Mouse (Mus musculus): Measurements from ENCODE around the gene Dag1. TPM values are rescaled to one million over a fixed set of nuclear protein-coding genes. Genes with fewer than 3 reads are reported as not detected.

The Dag1 gene
- polyA plus RNA-seq, 1 experiment from 2014 or later: 79.9 TPM

- H3K4me1 ChIP-seq (ENCODE audit: control insufficient read depth, insufficient read depth, low read length): no peaks in the 10 kb centered on the region
- no peak overlapping the region for H3K9ac ChIP-seq (replicated peaks; ENCODE audit: low read depth, low read length)
- no peak overlapping the region for H3K4me2 ChIP-seq (replicated peaks; ENCODE audit: low read depth, low read length)
- H3K36me3 ChIP-seq (ENCODE audit: control insufficient read depth, insufficient read depth, low read length): peaks cover 23% of the 10 kb centered on the region; the same call in 1 of the 2 replicates
- H3K9me3 ChIP-seq (ENCODE audit: control insufficient read depth, low read depth, low read length): no peaks in the 10 kb centered on the region
- ATAC-seq (ENCODE audit: insufficient number of reproducible peaks, insufficient read depth, low FRiP score, low read depth): no peak
- WGBS: 75% methylated on average over 2 of the region's 2 CpGs
- H3K27me3 ChIP-seq (ENCODE audit: control insufficient read depth, insufficient read depth, low read length): no peaks in the 10 kb centered on the region
- no peak overlapping the region for H3K4me3 ChIP-seq (ENCODE audit: low read depth, low read length)
- H3K27ac ChIP-seq (ENCODE audit: low read length): no peak overlapping the region; the same call in 1 of the 2 replicates
Observed at GRCm38 (mm10) chr9:108212426-108212825, 51.3 kb downstream of the Dag1 start.

DNA sequence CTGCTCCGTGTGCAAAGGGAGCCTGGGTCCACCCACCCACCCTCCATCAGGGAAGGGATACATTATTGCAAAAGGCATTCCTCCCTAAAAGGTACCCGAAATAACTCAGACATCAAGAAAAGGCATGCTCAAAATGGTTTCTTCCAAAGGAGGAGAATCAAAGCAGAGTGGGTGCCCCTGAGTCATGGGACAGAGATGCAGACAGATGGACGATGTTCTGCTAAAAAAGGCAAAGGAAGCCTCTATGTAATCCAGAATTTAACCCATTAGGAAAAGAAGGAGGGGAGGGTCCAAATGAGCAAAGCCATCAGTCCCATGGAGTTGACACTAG is 58.2 kb downstream of the Dag1 start:
- Histone ChIP-seq H3K9me3 (ENCODE audit: control insufficient read depth, low read depth, low read length) (no peaks in the 10 kb centered on the region), H3K4me2 (replicated peaks; ENCODE audit: low read depth, low read length) (no peak overlapping the region), H3K27me3 (ENCODE audit: control insufficient read depth, insufficient read depth, low read length) (no peaks in the 10 kb centered on the region), H3K4me3 (ENCODE audit: low read depth, low read length) (no peak overlapping the region), H3K36me3 (ENCODE audit: control insufficient read depth, insufficient read depth, low read length) (peaks cover 24% of the 10 kb centered on the region), H3K9ac (replicated peaks; ENCODE audit: low read depth, low read length) (no peak overlapping the region), H3K4me1 (ENCODE audit: control insufficient read depth, insufficient read depth, low read length) (no peaks in the 10 kb centered on the region), H3K27ac (ENCODE audit: low read length) (no peak overlapping the region)
- WGBS: 86% methylated on average over 3 of the region's 3 CpGs
- ATAC-seq (ENCODE audit: insufficient number of reproducible peaks, insufficient read depth, low FRiP score, low read depth): no peak

DNA sequence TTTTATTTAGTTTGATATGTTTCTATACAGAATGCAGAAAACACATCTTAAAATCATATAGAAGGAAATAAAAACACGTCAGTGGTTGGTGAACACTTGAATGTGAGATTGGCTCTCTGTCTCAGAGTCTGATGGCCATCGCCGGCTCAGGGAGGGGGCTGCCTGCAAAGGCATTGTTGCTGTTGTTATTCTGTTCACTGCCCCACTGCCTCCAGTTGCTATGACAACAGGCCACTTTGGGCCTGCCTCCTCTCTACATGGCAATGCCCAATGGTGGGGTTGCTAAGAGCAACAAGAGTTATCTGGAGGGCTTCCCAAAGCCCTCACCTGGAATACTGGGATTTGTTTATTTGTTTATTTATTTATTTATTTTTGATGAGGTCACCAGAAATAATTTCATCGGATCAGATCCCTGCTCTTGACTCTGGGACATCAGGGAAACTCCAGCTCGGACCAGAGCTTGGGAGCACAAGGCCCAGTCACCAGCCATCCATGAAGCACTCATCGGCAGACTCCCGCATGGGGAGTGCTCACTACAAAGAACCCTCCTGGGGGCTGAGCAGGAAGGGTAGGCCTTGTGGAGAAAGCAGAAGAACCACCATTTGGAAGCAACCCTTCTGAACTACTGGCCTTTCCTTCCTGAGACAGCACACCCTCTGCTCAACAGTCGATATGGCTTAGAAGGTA is 58.7 kb downstream of the Dag1 start:
- Histone ChIP-seq H3K9me3 (ENCODE audit: control insufficient read depth, low read depth, low read length) (no peaks in the 10 kb centered on the region), H3K36me3 (ENCODE audit: control insufficient read depth, insufficient read depth, low read length) (peaks cover 24% of the 10 kb centered on the region), H3K27me3 (ENCODE audit: control insufficient read depth, insufficient read depth, low read length) (no peaks in the 10 kb centered on the region), H3K4me2 (replicated peaks; ENCODE audit: low read depth, low read length) (no peak overlapping the region), H3K4me3 (ENCODE audit: low read depth, low read length) (no peak overlapping the region), H3K9ac (replicated peaks; ENCODE audit: low read depth, low read length) (no peak overlapping the region), H3K4me1 (ENCODE audit: control insufficient read depth, insufficient read depth, low read length) (no peaks in the 10 kb centered on the region), H3K27ac (ENCODE audit: low read length) (no peak overlapping the region)
- 80% methylated on average over 8 of the region's 8 CpGs for WGBS
- ATAC-seq (ENCODE audit: insufficient number of reproducible peaks, insufficient read depth, low FRiP score, low read depth): no peak

DNA sequence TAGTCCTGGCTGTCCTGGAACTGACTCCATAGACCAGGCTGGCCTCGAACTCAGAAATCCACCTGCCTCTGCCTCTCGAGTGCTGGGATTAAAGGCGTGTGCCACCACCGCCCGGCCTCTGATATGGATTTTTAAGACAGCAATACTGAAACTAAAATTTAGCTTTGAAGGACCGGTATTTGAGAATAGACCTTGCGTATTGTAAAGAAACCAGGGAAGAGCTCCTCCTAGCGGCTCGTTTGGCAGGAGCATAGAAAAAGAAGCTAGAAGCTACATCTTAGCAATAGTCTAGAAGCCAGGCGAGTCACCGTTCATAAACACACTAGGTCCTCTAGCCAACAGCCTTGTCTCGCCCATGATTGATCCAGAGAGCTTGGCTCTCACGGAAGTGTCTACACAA is 60.7 kb downstream of the Dag1 start:
- Histone ChIP-seq H3K9me3 (ENCODE audit: control insufficient read depth, low read depth, low read length) (no peaks in the 10 kb centered on the region), H3K36me3 (ENCODE audit: control insufficient read depth, insufficient read depth, low read length) (peaks cover 10% of the 10 kb centered on the region), H3K27ac (ENCODE audit: low read length) (no peak overlapping the region), H3K4me3 (ENCODE audit: low read depth, low read length) (no peak overlapping the region), H3K4me2 (replicated peaks; ENCODE audit: low read depth, low read length) (no peak overlapping the region), H3K27me3 (ENCODE audit: control insufficient read depth, insufficient read depth, low read length) (no peaks in the 10 kb centered on the region), H3K9ac (replicated peaks; ENCODE audit: low read depth, low read length) (no peak overlapping the region), H3K4me1 (ENCODE audit: control insufficient read depth, insufficient read depth, low read length) (no peaks in the 10 kb centered on the region)
- WGBS: 34% methylated on average over 13 of the region's 13 CpGs
- no peak for ATAC-seq (ENCODE audit: insufficient number of reproducible peaks, insufficient read depth, low FRiP score, low read depth)

- Histone ChIP-seq H3K9me3 (ENCODE audit: control insufficient read depth, low read depth, low read length) (no peaks in the 10 kb centered on the region), H3K4me1 (ENCODE audit: control insufficient read depth, insufficient read depth, low read length) (0 out of 2 replicates have a peak, but pooled peaks cover 4% of the 10 kb centered on the region), H3K4me3 (ENCODE audit: low read depth, low read length) (no peak overlapping the region), H3K27me3 (ENCODE audit: control insufficient read depth, insufficient read depth, low read length) (no peaks in the 10 kb centered on the region), H3K27ac (ENCODE audit: low read length) (no peak overlapping the region), H3K36me3 (ENCODE audit: control insufficient read depth, insufficient read depth, low read length) (peaks cover 2% of the 10 kb centered on the region), H3K4me2 (replicated peaks; ENCODE audit: low read depth, low read length) (no peak overlapping the region), H3K9ac (replicated peaks; ENCODE audit: low read depth, low read length) (no peak overlapping the region)
- ATAC-seq (ENCODE audit: insufficient number of reproducible peaks, insufficient read depth, low FRiP score, low read depth): no peak
- WGBS: 89% methylated on average over 2 of the region's 2 CpGs
Observed at GRCm38 (mm10) chr9:108202169-108202568, 61.6 kb downstream of the Dag1 start.

DNA sequence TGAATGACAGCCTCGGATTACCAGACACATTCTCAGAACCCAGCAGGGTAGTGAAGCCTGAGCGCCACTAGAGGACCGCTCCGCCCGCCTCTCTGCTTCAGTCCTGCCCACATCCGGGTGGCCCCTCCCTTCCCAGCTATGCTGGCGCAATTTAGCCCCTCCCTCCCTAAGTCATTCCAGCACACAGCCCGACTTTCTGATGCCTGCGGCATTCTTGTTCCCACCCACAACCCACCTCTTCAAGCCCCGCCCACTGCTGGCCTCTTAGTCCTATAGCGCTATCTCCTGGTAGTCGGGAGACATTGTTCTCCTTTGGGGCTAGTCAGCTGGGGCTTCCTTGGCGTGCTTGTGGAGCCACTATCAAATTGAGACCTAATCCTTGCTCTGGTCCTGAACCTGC is 62.6 kb downstream of the Dag1 start:
- under 1% methylated on average over 13 of the region's 13 CpGs for WGBS
- ATAC-seq (ENCODE audit: insufficient number of reproducible peaks, insufficient read depth, low FRiP score, low read depth): peak; percentile 98
- no peak overlapping the region for H3K27ac ChIP-seq (ENCODE audit: low read length)
- no peak overlapping the region for H3K9ac ChIP-seq (replicated peaks; ENCODE audit: low read depth, low read length)
- no peaks in the 10 kb centered on the region for H3K9me3 ChIP-seq (ENCODE audit: control insufficient read depth, low read depth, low read length)
- H3K4me3 ChIP-seq (ENCODE audit: low read depth, low read length): 0 out of 2 replicates have a peak overlapping the region, but pooled peaks have one; percentile 6
- no peaks in the 10 kb centered on the region for H3K36me3 ChIP-seq (ENCODE audit: control insufficient read depth, insufficient read depth, low read length)
- H3K27me3 ChIP-seq (ENCODE audit: control insufficient read depth, insufficient read depth, low read length): no peaks in the 10 kb centered on the region
- H3K4me1 ChIP-seq (ENCODE audit: control insufficient read depth, insufficient read depth, low read length): 0 out of 2 replicates have a peak, but pooled peaks cover 6% of the 10 kb centered on the region
- peak overlapping the region; percentile 40 for H3K4me2 ChIP-seq (replicated peaks; ENCODE audit: low read depth, low read length)

GRCm38 (mm10) chr9:108198621-108199020 is 65.1 kb downstream of the Dag1 start:
- Histone ChIP-seq H3K9me3 (ENCODE audit: control insufficient read depth, low read depth, low read length) (no peaks in the 10 kb centered on the region), H3K27me3 (ENCODE audit: control insufficient read depth, insufficient read depth, low read length) (no peaks in the 10 kb centered on the region), H3K27ac (ENCODE audit: low read length) (no peak overlapping the region), H3K9ac (replicated peaks; ENCODE audit: low read depth, low read length) (no peak overlapping the region), H3K4me2 (replicated peaks; ENCODE audit: low read depth, low read length) (no peak overlapping the region), H3K4me3 (ENCODE audit: low read depth, low read length) (no peak overlapping the region), H3K36me3 (ENCODE audit: control insufficient read depth, insufficient read depth, low read length) (no peaks in the 10 kb centered on the region), H3K4me1 (ENCODE audit: control insufficient read depth, insufficient read depth, low read length) (0 out of 2 replicates have a peak, but pooled peaks cover 6% of the 10 kb centered on the region)
- ATAC-seq (ENCODE audit: insufficient number of reproducible peaks, insufficient read depth, low FRiP score, low read depth): no peak
- WGBS: 55% methylated on average over 4 of the region's 4 CpGs

DNA sequence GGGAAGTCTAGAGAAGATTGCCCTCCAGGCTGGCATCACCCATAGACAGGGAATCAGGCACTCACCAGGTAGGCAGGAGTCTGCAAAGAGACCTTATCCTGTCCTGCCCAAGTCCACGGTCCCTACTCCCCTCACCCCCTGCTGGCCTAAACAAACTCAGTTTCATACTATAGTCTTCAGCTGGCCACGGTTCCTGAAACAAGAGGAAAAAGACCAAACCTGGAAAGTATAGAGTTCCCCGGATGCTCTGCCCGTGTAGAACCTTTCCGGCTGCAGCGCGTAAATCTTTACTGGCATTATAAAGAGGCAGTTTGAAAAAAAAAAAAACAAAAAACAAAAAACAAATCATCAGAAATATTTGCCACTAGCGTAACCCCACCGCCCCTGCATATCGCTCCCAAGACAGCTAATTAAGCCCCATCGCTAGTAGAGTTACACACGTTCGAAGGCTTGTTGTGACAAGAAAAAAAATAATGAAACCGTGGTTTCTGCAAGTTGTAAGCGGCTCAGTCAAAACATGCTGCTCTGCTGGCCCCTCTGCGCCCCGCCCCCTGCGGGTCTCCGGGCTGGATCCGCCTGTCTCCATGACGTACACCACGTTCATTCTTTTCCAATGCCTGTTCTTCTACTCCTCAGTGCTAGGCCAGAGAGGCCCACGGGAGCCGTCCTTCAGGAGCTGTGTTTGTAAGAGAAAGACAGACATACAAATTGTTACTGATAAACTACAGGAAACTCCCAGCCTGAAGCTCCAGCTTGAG is 66.7 kb downstream of the Dag1 start:
- 25% methylated on average over 24 of the region's 24 CpGs for WGBS
- ATAC-seq (ENCODE audit: insufficient number of reproducible peaks, insufficient read depth, low FRiP score, low read depth): no peak
- H3K36me3 ChIP-seq (ENCODE audit: control insufficient read depth, insufficient read depth, low read length): no peaks in the 10 kb centered on the region
- H3K9ac ChIP-seq (replicated peaks; ENCODE audit: low read depth, low read length): no peak overlapping the region
- peak overlapping the region; percentile 32 for H3K4me2 ChIP-seq (replicated peaks; ENCODE audit: low read depth, low read length)
- H3K4me3 ChIP-seq (ENCODE audit: low read depth, low read length): no peak overlapping the region
- no peaks in the 10 kb centered on the region for H3K27me3 ChIP-seq (ENCODE audit: control insufficient read depth, insufficient read depth, low read length)
- H3K9me3 ChIP-seq (ENCODE audit: control insufficient read depth, low read depth, low read length): no peaks in the 10 kb centered on the region
- H3K4me1 ChIP-seq (ENCODE audit: control insufficient read depth, insufficient read depth, low read length): 0 out of 2 replicates have a peak, but pooled peaks cover 6% of the 10 kb centered on the region
- no peak overlapping the region for H3K27ac ChIP-seq (ENCODE audit: low read length)
